Mouse (Mus musculus): ENCODE measurements around the gene Nr2f6. TPM values are rescaled to one million over a fixed set of nuclear protein-coding genes. Genes with fewer than 3 reads are reported as not detected.

Gene Nr2f6
- polyA plus RNA-seq (2015; fragmentation: Nextera tagmentation; extraction: Ambion mirVana): 38.1 and 43.0 TPM in 2 replicates

DNA sequence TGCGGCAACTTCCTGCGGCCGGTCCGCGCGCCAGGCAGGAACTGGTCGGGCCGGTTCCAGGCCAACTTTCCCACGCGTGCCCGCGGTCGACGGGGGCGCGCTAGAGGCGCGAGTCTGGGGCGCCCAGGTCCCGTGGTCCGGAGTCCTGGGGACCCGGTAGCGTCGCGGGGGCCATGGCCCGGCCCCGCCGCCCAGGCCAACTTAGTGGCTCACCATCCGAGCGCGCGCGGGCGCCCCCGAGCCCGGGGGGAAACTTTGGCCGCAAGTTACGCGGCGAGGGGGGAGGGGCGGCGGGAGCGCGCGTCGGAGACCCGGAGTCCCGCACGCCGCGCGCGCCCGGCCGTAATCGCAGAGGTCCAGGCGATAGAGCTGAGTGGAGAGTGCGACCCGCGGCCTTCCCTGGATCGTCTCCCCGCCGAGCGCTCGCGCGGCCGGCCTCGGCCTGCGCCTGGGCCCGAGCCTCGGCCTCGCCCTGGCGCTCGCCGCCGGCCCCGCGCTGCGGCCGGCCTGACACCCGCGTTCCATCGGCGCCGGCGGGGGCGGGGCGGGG is at the start of gene Nr2f6:
Gene Nr2f6, minus strand, starts transcription at position 540 of the 550 bp plus-strand sequence.
- Histone ChIP-seq H3K27ac (ENCODE audit: low read length) (peak within 1 kb of the TSS; percentile 89), H3K36me3 (ENCODE audit: control insufficient read depth, insufficient read depth) (0 out of 2 replicates have a peak, but pooled peaks cover 5% of the 10 kb centered on the region), H3K4me1 (ENCODE audit: control insufficient read depth, insufficient read depth, low read length) (peaks cover 22% of the 10 kb centered on the region), H3K9ac (ENCODE audit: low read length) (peak within 1 kb of the TSS; percentile 93), H3K9me3 (replicated peaks; ENCODE audit: control insufficient read depth, low read length) (no peaks in the 10 kb centered on the region), H3K4me2 (ENCODE audit: low read depth, low read length) (peak within 1 kb of the TSS; percentile 91), H3K4me3 (ENCODE audit: low read length) (peak within 1 kb of the TSS; percentile 86), H3K27me3 (ENCODE audit: control insufficient read depth, insufficient read depth, low read length) (no peaks in the 10 kb centered on the region)
- ATAC-seq (replicated peaks; ENCODE audit: extremely low read depth, insufficient read depth, low FRiP score): peak; percentile 31
- WGBS: 1% methylated on average over 72 of the region's 89 CpGs

DNA sequence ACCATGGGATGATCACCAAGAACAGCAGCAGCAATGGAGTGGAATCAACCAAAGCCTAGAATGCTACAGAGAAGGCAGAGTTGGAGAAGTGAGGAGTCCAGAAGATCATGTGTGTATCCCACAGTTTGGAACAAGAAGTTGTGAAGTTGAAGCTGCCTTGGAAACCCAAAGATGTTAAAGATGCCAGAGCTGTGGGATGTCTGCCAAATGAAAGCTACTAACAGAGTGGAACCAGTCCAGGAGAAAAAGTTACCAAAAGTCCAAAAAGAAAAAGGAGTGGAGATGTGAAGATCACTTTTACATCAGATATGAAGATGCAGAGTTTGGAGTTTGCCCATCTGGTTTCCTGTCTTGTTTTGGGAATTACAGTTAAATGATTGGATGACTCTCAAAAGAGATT is 40.4 kb upstream of the Nr2f6 start:
- Histone ChIP-seq H3K4me2 (ENCODE audit: low read depth, low read length) (no peak overlapping the region), H3K27ac (ENCODE audit: low read length) (no peak overlapping the region), H3K27me3 (ENCODE audit: control insufficient read depth, insufficient read depth, low read length) (no peaks in the 10 kb centered on the region), H3K36me3 (ENCODE audit: control insufficient read depth, insufficient read depth) (no peaks in the 10 kb centered on the region), H3K4me3 (ENCODE audit: low read length) (no peak overlapping the region), H3K9ac (ENCODE audit: low read length) (no peak overlapping the region), H3K4me1 (ENCODE audit: control insufficient read depth, insufficient read depth, low read length) (no peaks in the 10 kb centered on the region), H3K9me3 (replicated peaks; ENCODE audit: control insufficient read depth, low read length) (peaks cover 7% of the 10 kb centered on the region)
- no peak for ATAC-seq (replicated peaks; ENCODE audit: extremely low read depth, insufficient read depth, low FRiP score)

GRCm38 (mm10) chr8:71411535-71412273 is 29.9 kb upstream of the Nr2f6 start:
- 45% methylated on average over 11 of the region's 11 CpGs for WGBS
- ATAC-seq (replicated peaks; ENCODE audit: extremely low read depth, insufficient read depth, low FRiP score): no peak
- H3K9me3 ChIP-seq (replicated peaks; ENCODE audit: control insufficient read depth, low read length): no peaks in the 10 kb centered on the region
- peaks cover 5% of the 10 kb centered on the region for H3K4me1 ChIP-seq (ENCODE audit: control insufficient read depth, insufficient read depth, low read length)
- H3K27ac ChIP-seq (ENCODE audit: low read length): no peak overlapping the region
- H3K36me3 ChIP-seq (ENCODE audit: control insufficient read depth, insufficient read depth): peaks cover 15% of the 10 kb centered on the region
- H3K4me3 ChIP-seq (ENCODE audit: low read length): no peak overlapping the region
- H3K9ac ChIP-seq (ENCODE audit: low read length): no peak overlapping the region
- no peak overlapping the region for H3K4me2 ChIP-seq (ENCODE audit: low read depth, low read length)
- no peaks in the 10 kb centered on the region for H3K27me3 ChIP-seq (ENCODE audit: control insufficient read depth, insufficient read depth, low read length)

DNA sequence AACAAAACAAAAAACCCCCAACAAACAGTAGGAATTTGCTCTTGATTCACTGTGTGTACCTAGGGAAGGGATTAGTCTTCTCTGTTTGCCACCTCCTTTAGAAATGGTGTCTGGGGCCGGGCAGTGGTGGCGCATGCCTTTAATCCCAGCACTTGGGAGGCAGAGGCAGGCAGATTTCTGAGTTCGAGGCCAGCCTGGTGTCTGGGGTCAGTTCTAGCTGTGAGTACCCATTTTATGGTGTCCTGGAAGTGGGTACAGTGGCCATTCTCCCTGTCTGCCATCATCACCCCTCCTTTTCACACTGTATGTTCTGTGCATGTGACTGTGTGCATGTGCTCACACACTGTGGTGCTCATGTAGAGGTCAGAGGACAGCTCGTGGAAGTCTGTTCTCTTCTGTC is 26.5 kb upstream of the Nr2f6 start:
- Histone ChIP-seq H3K4me1 (ENCODE audit: control insufficient read depth, insufficient read depth, low read length) (peaks cover 17% of the 10 kb centered on the region), H3K4me3 (ENCODE audit: low read length) (no peak overlapping the region), H3K27me3 (ENCODE audit: control insufficient read depth, insufficient read depth, low read length) (no peaks in the 10 kb centered on the region), H3K9me3 (replicated peaks; ENCODE audit: control insufficient read depth, low read length) (no peaks in the 10 kb centered on the region), H3K36me3 (ENCODE audit: control insufficient read depth, insufficient read depth) (peaks cover 15% of the 10 kb centered on the region), H3K9ac (ENCODE audit: low read length) (no peak overlapping the region), H3K4me2 (ENCODE audit: low read depth, low read length) (no peak overlapping the region), H3K27ac (ENCODE audit: low read length) (no peak overlapping the region)
- no peak for ATAC-seq (replicated peaks; ENCODE audit: extremely low read depth, insufficient read depth, low FRiP score)
- WGBS: 96% methylated on average over 4 of the region's 4 CpGs

DNA sequence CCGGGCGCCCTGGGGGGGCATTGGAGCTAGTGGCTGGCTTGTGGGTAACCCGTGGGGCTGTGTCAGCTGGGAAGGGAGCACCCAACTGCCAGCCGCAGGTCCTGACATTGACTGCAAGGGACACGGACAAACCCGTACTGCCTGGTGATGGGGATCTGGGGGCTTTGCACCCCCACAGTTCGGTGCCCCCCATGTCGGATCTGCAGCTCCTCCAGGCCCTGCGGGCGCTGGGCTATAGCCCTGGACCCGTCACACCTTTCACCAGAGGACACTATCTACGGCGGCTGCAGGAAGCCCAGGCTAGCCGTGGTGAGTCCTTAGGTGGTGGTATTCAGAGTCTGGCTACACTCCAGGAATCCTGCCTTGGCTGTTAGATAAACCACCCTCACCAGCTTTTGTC is 25.7 kb upstream of the Nr2f6 start:
- Histone ChIP-seq H3K27me3 (ENCODE audit: control insufficient read depth, insufficient read depth, low read length) (no peaks in the 10 kb centered on the region), H3K4me1 (ENCODE audit: control insufficient read depth, insufficient read depth, low read length) (peaks cover 17% of the 10 kb centered on the region), H3K36me3 (ENCODE audit: control insufficient read depth, insufficient read depth) (peaks cover 15% of the 10 kb centered on the region), H3K4me2 (ENCODE audit: low read depth, low read length) (peak overlapping the region; percentile 96), H3K9ac (ENCODE audit: low read length) (no peak overlapping the region), H3K4me3 (ENCODE audit: low read length) (no peak overlapping the region), H3K27ac (ENCODE audit: low read length) (no peak overlapping the region), H3K9me3 (replicated peaks; ENCODE audit: control insufficient read depth, low read length) (no peaks in the 10 kb centered on the region)
- no peak for ATAC-seq (replicated peaks; ENCODE audit: extremely low read depth, insufficient read depth, low FRiP score)
- 82% methylated on average over 14 of the region's 14 CpGs for WGBS

GRCm38 (mm10) chr8:71406099-71407015 is 24.6 kb upstream of the Nr2f6 start:
- Histone ChIP-seq H3K9ac (ENCODE audit: low read length) (peak overlapping the region; percentile 85), H3K4me3 (ENCODE audit: low read length) (peak overlapping the region; percentile 80), H3K4me2 (ENCODE audit: low read depth, low read length) (peak overlapping the region; percentile 96), H3K27me3 (ENCODE audit: control insufficient read depth, insufficient read depth, low read length) (no peaks in the 10 kb centered on the region), H3K36me3 (ENCODE audit: control insufficient read depth, insufficient read depth) (peaks cover 15% of the 10 kb centered on the region), H3K27ac (ENCODE audit: low read length) (peak overlapping the region; percentile 38), H3K4me1 (ENCODE audit: control insufficient read depth, insufficient read depth, low read length) (peaks cover 17% of the 10 kb centered on the region), H3K9me3 (replicated peaks; ENCODE audit: control insufficient read depth, low read length) (no peaks in the 10 kb centered on the region)
- peak; percentile 71 for ATAC-seq (replicated peaks; ENCODE audit: extremely low read depth, insufficient read depth, low FRiP score)
- WGBS: 2% methylated on average over 55 of the region's 55 CpGs

- Histone ChIP-seq H3K4me2 (ENCODE audit: low read depth, low read length) (peak within 1 kb of the TSS; percentile 96), H3K4me3 (ENCODE audit: low read length) (peak within 1 kb of the TSS; percentile 80), H3K9me3 (replicated peaks; ENCODE audit: control insufficient read depth, low read length) (no peaks in the 10 kb centered on the region), H3K4me1 (ENCODE audit: control insufficient read depth, insufficient read depth, low read length) (peaks cover 17% of the 10 kb centered on the region), H3K27ac (ENCODE audit: low read length) (peak within 1 kb of the TSS; percentile 38), H3K36me3 (ENCODE audit: control insufficient read depth, insufficient read depth) (peaks cover 15% of the 10 kb centered on the region), H3K27me3 (ENCODE audit: control insufficient read depth, insufficient read depth, low read length) (no peaks in the 10 kb centered on the region), H3K9ac (ENCODE audit: low read length) (peak within 1 kb of the TSS; percentile 85)
- peak; percentile 89 for ATAC-seq (replicated peaks; ENCODE audit: extremely low read depth, insufficient read depth, low FRiP score)
- 15% methylated on average over 33 of the region's 33 CpGs for WGBS
Observed at GRCm38 (mm10) chr8:71405401-71406098, 23.8 kb upstream of the Nr2f6 start, which contains the start of gene Ankle1. Ankle1 (plus strand) TSS chr8:71406010.

DNA sequence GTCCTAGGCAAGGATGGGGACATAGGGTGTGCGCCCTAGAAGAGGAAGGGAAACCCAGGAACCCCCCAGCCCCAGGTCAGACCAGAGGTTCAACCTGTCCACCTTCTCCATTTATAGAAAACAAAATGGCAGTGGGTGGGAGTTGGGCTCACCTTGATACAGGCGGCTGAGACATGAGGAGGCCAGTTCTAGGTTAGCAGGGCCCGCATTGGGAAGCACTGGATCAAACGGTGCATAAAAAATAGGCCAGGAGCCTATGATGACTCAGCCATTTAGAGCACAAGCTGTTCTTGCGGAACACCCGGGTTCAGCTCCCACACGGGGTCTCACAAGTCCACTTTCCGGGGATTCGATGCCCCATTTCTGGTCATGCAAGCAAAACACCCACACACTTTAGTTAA is 23.2 kb upstream of the Nr2f6 start:
- Histone ChIP-seq H3K9me3 (replicated peaks; ENCODE audit: control insufficient read depth, low read length) (no peaks in the 10 kb centered on the region), H3K27me3 (ENCODE audit: control insufficient read depth, insufficient read depth, low read length) (no peaks in the 10 kb centered on the region), H3K27ac (ENCODE audit: low read length) (no peak overlapping the region), H3K36me3 (ENCODE audit: control insufficient read depth, insufficient read depth) (peaks cover 15% of the 10 kb centered on the region), H3K9ac (ENCODE audit: low read length) (no peak overlapping the region), H3K4me1 (ENCODE audit: control insufficient read depth, insufficient read depth, low read length) (peaks cover 17% of the 10 kb centered on the region), H3K4me2 (ENCODE audit: low read depth, low read length) (peak overlapping the region; percentile 96; the same call in 1 of the 2 replicates), H3K4me3 (ENCODE audit: low read length) (no peak overlapping the region)
- WGBS: 88% methylated on average over 9 of the region's 9 CpGs
- no peak for ATAC-seq (replicated peaks; ENCODE audit: extremely low read depth, insufficient read depth, low FRiP score)
